Mouse (Mus musculus) cortical plate, adult 2 months (tissue): Measurements from ENCODE around the gene Slc20a1. TPM values are rescaled to one million over a fixed set of nuclear protein-coding genes. Genes with fewer than 3 reads are reported as not detected.

Source experiments
- H3K27ac ChIP-seq: fragments of 200-500 bp; 2 replicates; pipeline ENCODE4 v1.5.1; 2012; ENCODE audit warnings: low read length, control low read depth, inconsistent platforms; ENCODE audit not compliant: insufficient read depth
- H3K4me1 ChIP-seq: fragments of 200-500 bp; 2 replicates; pipeline ENCODE4 v1.6.1; 2011; ENCODE audit warnings: low read length; ENCODE audit not compliant: control insufficient read depth, insufficient read depth
- H3K4me3 ChIP-seq: fragments of 200-500 bp; 2 replicates; pipeline ENCODE4 v1.5.1; 2011; ENCODE audit warnings: mild to moderate bottlenecking, low read length, control low read depth; ENCODE audit not compliant: insufficient read depth
- CTCF ChIP-seq: fragments of 200-500 bp; IDR thresholded peaks from 2 replicates; pipeline ENCODE4 v1.5.1; 2011; ENCODE audit warnings: mild to moderate bottlenecking, control low read depth, low read length; ENCODE audit not compliant: insufficient read depth; ENCODE audit errors: extremely low read depth
- POLR2A ChIP-seq: fragments of 200-500 bp; IDR thresholded peaks from 2 replicates; pipeline ENCODE4 v1.6.1; 2011; ENCODE audit warnings: mild to moderate bottlenecking, low read length, control low read depth; ENCODE audit not compliant: insufficient read depth; ENCODE audit errors: extremely low read depth
- polyA plus RNA-seq: library from polyadenylated mRNA; depleted of rRNA; stranded (reverse); fragments of >200 nt; gene quantifications from 2 replicates; pipeline ENCODE4 v1.2.3, GENCODE M21; 2012

Gene Slc20a1
- polyA plus RNA-seq, 1 experiment, result 141 TPM

DNA sequence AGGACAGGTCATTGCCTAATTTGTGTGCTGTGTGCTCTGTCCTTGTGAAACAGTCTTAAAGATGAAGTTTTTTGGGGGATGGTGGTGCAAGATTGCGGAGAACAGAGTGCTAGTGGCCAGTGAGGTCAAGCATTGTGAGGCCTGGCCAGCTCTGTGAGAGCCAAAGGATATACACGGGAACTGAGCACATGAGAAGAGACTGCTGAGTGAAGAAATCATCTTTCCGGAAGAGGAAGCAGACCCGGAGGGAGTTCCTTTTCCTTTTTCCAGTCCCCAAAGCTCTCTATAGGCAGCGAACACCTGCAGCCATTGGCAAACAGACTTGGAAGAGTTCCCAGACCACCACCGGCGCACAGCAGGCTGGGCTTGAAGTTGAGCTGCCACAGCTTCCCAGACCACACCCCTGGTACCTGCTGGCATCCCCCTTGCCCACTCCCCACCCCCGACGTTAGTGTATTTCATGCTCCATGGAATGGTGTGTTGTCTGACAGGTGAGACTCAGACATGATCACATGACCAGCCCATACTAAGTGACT lies 22.6 kb downstream of the Slc20a1 start:
- Histone ChIP-seq H3K4me1 (peaks cover 2% of the 10 kb centered on the region), H3K4me3 (no peak overlapping the region), H3K27ac (no peak overlapping the region)
- no peak for TF ChIP-seq CTCF
- TF ChIP-seq POLR2A, result no peak

- TF ChIP-seq POLR2A (no peak), CTCF (no peak)
- H3K27ac ChIP-seq, result no peak overlapping the region
- H3K4me3 ChIP-seq, result no peak overlapping the region
- no peaks in the 10 kb centered on the region for H3K4me1 ChIP-seq
These were observed 25.6 kb downstream of the Slc20a1 start for GRCm38 (mm10) chr2:129224178-129224577.

- Histone ChIP-seq H3K4me3 (no peak overlapping the region), H3K27ac (no peak overlapping the region), H3K4me1 (no peaks in the 10 kb centered on the region)
- TF ChIP-seq CTCF (no peak), POLR2A (no peak)
These were observed 26.8 kb downstream of the Slc20a1 start for GRCm38 (mm10) chr2:129225251-129225819.

- H3K4me1 ChIP-seq, result no peaks in the 10 kb centered on the region
- TF ChIP-seq POLR2A (no peak), CTCF (no peak)
- no peak overlapping the region for H3K4me3 ChIP-seq
- H3K27ac ChIP-seq, result no peak overlapping the region
These were observed 27.8 kb downstream of the Slc20a1 start for GRCm38 (mm10) chr2:129226296-129226851.

DNA sequence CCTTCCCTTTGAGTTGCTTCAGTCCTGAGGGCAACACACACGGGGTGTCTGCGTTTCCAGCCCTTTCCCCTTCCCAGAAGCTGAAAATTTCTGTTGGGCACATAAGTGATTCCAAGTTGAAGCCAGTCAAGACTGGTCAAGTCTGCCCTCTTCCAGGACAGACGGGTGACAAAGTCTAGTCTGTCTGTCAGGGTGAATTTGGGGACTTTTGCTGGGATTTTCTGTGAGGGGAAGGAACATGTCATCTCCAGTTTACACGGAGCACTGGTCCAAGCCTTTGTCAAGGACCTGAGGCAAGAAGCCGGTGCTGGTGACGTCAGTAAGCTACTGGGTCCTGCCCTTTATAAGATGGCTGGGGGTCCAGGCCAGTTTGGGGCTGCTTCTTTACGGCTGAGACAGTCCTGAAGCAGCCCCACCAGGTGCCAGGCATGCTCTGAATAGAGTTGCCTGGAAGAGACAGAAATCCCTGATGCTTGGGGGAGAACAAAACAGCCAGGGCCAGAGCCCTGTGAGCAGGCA lies 28.5 kb downstream of the Slc20a1 start:
- TF ChIP-seq POLR2A (no peak), CTCF (no peak)
- Histone ChIP-seq H3K4me1 (no peaks in the 10 kb centered on the region), H3K27ac (no peak overlapping the region), H3K4me3 (no peak overlapping the region)

DNA sequence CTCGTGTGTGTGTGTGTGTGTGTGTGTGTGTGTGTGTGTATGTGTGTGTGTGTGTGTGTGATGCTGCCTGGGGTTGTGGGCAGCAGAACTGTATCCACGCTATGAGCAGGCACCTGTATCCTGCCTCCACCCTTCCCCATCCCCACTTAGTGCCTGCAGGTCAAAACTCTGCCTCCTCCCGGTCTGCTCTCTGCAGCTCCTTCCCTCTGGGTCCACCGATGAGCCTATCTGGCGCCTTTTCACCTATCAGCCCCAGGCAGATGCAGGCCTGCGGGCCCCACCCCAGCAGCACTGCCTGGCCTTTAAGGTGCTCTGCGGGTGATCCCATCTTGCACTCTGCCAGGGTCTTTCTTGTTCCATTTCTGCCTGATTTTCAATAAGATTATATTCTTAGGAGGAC lies 29.1 kb downstream of the Slc20a1 start:
- Histone ChIP-seq H3K4me3 (no peak overlapping the region), H3K4me1 (no peaks in the 10 kb centered on the region), H3K27ac (no peak overlapping the region)
- TF ChIP-seq CTCF (no peak), POLR2A (no peak)

- Histone ChIP-seq H3K27ac (no peak overlapping the region), H3K4me1 (no peaks in the 10 kb centered on the region), H3K4me3 (no peak overlapping the region)
- TF ChIP-seq POLR2A, result no peak
- TF ChIP-seq CTCF, result no peak
These were observed 30.0 kb downstream of the Slc20a1 start for GRCm38 (mm10) chr2:129228571-129228970.

DNA sequence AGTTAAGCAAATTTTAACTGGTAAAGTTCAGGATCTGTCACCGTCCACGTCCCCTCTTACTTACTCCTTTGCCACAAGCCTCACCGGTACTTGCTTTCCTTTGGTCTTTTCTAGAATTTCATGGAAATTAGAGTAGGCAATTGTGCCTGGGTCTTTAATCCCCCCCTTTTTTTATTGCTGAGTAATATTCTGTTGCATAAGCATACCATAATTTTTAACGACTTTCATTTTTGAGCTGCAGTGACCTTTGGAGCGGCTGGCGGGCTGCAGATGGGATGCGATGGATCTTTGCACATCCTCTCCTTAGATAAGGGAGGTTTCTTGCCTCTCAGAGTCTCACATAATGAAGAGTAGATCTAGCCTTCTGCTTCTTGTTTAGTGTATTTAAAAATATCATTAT lies 30.8 kb downstream of the Slc20a1 start:
- TF ChIP-seq POLR2A (no peak), CTCF (no peak)
- H3K4me1 ChIP-seq, result no peaks in the 10 kb centered on the region

GRCm38 (mm10) chr2:129232023-129232422 lies 33.5 kb downstream of the Slc20a1 start:
- Histone ChIP-seq H3K4me1 (no peaks in the 10 kb centered on the region), H3K4me3 (no peak overlapping the region), H3K27ac (no peak overlapping the region)
- TF ChIP-seq POLR2A (no peak), CTCF (no peak)

More for the DNA sequence above, 30.8 kb downstream of the Slc20a1 start:
- Histone ChIP-seq H3K27ac (no peak overlapping the region), H3K4me3 (no peak overlapping the region)

DNA sequence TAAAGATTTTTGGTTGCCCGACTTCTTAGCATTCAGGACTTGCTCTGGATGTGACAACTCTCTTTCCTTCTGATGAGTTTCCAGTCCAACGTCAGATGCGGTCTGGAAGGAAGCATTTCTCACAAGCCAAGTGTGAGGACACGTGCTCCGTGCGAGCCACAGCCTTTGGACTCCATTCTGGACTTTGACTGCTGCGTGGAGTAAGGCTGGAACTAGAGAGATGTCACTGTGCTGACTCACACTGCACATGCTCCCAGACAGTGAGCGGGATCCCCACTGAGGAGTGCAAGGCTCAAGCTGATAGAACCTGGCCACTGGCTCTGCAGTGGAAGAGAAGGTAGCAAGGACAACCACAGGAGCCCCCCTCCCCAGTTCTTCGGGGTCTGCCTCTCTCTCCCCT lies 33.9 kb downstream of the Slc20a1 start:
- H3K4me3 ChIP-seq, result no peak overlapping the region
- no peaks in the 10 kb centered on the region for H3K4me1 ChIP-seq
- TF ChIP-seq POLR2A, result no peak
- no peak for TF ChIP-seq CTCF
- H3K27ac ChIP-seq, result no peak overlapping the region

DNA sequence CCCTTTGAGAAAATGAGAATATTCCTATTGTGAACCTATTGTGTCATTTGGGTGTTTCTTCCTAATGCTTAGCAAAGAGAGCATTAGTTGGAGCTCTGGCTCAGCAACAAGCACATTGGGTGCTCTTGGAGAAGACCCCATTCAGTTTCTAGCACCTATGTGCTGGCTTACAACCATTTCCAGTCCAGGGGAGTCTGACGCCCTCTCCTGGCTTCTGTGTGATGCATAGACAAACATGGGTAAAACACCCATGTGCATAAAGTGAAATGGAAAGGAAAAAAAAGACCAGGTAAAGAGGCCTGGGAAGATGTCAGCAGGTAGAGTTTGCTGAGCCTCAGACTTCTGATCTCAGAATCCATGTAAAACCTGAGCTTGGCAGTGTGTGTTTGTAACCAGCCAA lies 34.7 kb downstream of the Slc20a1 start:
- TF ChIP-seq POLR2A, result no peak
- TF ChIP-seq CTCF, result no peak
- H3K4me1 ChIP-seq, result no peaks in the 10 kb centered on the region

More for the DNA sequence above, 34.7 kb downstream of the Slc20a1 start:
- no peak overlapping the region for H3K4me3 ChIP-seq
- H3K27ac ChIP-seq, result no peak overlapping the region
